Mouse (Mus musculus) embryo, embryonic 11.5 days (tissue): ENCODE data around the gene Olfr1382.
A peak's percentile ranks its signal among the peaks of the same experiment; 100 is the strongest.
"Not testable (repeated sequence)": the region's sequence is repeated elsewhere in the genome, so short reads cannot be mapped to it uniquely, and the experiment has no call there.

Source experiments
- DNase-seq: peaks from one replicate; pipeline ENCODE4 v3.0.0-alpha.2; 2012; ENCODE audit warnings: low read depth, low spot score

The Olfr1382 gene

GRCm38 (mm10) chr11:49527947-49528346, at the start of gene Olfr1382:
Olfr1382 (plus strand) TSS chr11:49528247.
- no peak for DNase-seq

GRCm38 (mm10) chr11:49485973-49486372, 42.1 kb upstream of the Olfr1382 start:
- DNase-seq = no peak

GRCm38 (mm10) chr11:49488770-49489169, 39.3 kb upstream of the Olfr1382 start, which contains the start of gene Olfr1385:
Olfr1385 (plus strand) TSS chr11:49489070.
- DNase-seq = not testable (repeated sequence)

GRCm38 (mm10) chr11:49518086-49518485, 10.0 kb upstream of the Olfr1382 start:
- DNase-seq = no peak

- no peak for DNase-seq
Observed at GRCm38 (mm10) chr11:49519348-49519747, 8.7 kb upstream of the Olfr1382 start, which contains the start of gene Olfr1383. Olfr1383 (plus strand) TSS chr11:49519648.

- DNase-seq = no peak
Observed at GRCm38 (mm10) chr11:49532761-49533160, 4.7 kb downstream of the Olfr1382 start.

- DNase-seq = not testable (repeated sequence)
Observed at GRCm38 (mm10) chr11:49536631-49537030, 8.6 kb downstream of the Olfr1382 start.

GRCm38 (mm10) chr11:49543149-49543548, 15.1 kb downstream of the Olfr1382 start, which contains the start of gene Olfr1381:
Olfr1381 (plus strand) TSS chr11:49543449.
- not testable (repeated sequence) for DNase-seq

- DNase-seq = not testable (repeated sequence)
Observed at GRCm38 (mm10) chr11:49554033-49554432, 26.0 kb downstream of the Olfr1382 start.

GRCm38 (mm10) chr11:49556578-49556977, 28.5 kb downstream of the Olfr1382 start, which contains the start of gene Olfr1380:
Olfr1380 (plus strand) TSS chr11:49556878.
- not testable (repeated sequence) for DNase-seq

- DNase-seq = peak; percentile 1
Observed at GRCm38 (mm10) chr11:49575054-49575453, 47.0 kb downstream of the Olfr1382 start.

GRCm38 (mm10) chr11:49580452-49580851, 52.4 kb downstream of the Olfr1382 start:
- not testable (repeated sequence) for DNase-seq
